Mouse (Mus musculus) common myeloid progenitor, adult 5-6 weeks (primary cell): ENCODE measurements around the gene Ntn4. TPM values are rescaled to one million over a fixed set of nuclear protein-coding genes. Genes with fewer than 3 reads are reported as not detected.

Experiments
- ATAC-seq: replicated peaks from 2 replicates; pipeline ENCODE4 v1.8.0; 2016; ENCODE audit warnings: low read depth, mild to moderate bottlenecking, moderate TSS enrichment, inconsistent platforms; ENCODE audit not compliant: poor library complexity, severe bottlenecking
- total RNA-seq: library from RNA; stranded (forward); fragments of 200-1000, 187-1606 nt; gene quantifications from 2 replicates; pipeline ENCODE4 v1.2.3, GENCODE M21; 2017

Gene Ntn4
- total RNA-seq, 1 experiment from 2014 or later = 4.8 TPM

DNA sequence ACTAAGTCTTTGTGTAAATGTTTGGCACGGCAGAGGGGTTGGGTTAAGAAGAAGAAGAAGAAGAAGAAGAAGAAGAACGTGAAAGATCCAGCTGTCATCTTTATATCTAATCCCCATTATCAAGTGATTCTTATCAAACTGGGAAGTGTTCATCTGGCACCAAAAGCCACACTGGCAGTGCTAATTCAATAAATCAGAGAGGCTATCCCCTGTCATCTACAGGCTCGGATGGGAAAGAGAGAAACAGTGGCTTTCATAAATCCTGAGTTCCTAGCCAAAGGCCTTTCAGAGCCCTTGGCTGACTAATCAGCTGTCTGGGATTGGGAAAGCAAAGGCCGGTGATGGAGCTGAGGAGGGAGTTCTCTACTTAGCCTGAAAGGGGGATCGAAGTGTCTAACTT lies 126.8 kb downstream of the Ntn4 start:
- ATAC-seq = no peak

DNA sequence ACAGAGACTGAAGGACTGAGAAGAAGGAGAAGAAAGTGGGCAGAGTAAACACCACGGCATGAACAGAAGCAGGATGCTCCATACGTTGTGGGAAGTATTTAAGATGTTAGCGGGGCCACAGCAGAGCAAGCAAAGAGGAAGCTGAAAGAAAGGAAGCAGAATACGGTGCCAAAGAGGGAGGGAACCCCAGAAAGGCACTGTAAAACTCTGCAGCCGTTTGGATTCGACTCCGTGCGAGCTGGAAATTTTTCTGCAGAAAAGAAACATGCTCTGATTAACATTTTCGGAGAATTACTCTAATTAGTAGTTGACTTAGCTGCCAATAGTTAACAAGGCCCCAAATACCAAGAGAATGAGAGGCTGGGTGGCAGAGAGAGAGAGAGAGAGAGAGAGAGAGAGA lies 127.7 kb downstream of the Ntn4 start:
- ATAC-seq = peak; percentile 96

DNA sequence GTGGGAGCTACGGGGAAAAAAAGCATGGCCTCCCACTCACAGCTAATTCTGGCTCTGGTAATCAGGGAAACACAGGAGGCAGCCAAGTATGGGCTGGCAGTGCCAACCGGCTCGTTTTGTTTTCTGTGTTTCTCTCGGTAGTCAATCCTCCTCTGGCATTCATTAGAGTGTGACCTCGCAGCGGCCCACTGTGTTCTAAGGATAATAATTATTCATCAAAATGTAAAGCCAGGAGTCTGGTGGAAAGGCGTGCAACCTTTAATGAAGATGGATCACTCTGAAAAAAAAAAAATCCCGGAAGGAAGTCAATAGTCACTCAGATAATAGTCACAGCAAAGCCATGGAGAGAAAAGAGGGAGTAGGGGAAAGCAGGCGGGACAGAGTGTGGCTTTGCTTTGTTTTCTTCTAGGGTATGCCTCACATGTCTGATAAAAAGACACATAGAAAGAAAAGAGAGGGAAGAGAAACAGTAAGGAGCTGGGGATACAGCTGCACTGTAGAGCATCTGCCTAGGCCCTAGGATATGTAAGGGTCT lies 131.5 kb downstream of the Ntn4 start:
- no peak for ATAC-seq

DNA sequence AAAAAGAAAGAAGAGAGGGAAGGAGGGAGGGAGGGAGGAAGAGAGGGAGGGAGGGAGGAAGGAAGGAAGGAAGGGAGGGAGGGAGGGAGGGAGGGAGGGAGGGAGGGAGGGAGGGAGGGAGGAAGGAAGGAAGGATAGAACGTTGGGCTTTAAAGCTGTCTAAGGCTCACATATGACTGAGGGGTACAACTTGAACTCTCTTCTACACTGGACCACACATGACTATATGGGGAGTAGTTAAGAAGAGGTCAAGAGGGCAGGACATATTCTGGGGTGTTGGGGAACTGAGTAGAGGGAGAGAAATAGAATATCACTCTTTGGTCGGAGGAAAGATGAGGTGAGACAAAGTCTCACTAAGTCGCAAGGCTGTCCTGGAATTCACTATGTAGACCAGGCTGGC lies 132.0 kb downstream of the Ntn4 start:
- ATAC-seq = no peak

DNA sequence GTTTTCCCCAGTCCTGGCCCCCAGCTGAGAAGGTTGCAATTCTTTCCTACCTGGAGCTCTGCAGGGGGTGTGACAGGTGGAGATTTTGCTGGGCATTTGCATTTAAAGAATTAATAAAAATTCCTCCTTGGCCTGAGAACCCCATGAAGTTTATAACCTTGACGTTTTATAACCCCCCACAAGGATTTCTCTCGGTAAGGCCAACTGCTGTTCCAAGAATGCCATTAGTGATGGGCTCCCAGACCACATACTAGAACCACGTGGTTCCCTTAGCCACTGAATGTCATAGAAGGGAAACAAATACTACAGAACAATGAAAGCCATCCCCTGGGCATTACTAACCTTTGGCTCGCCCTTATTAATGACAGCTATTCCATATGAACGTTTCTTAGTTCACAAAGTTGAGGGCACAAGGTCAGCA lies 136.3 kb downstream of the Ntn4 start:
- no peak for ATAC-seq

DNA sequence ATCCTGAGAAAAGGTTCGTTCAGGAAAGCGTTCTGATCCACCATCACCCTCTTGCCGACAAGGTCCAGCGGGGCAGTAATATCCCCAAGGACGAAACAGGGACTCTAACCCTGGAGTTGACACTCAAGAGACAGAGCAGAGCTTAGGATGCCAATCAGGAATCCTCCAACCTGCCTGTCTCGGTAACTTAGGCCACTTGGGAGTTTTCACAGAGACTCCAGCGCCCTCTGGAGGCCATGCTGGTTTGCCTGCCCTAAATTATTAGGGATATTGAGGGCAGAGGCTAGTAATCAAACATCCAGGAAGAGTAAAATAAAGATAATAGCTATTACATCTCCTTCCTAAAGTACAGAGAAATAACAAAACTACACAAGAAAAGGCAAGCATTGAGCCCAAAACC lies 136.9 kb downstream of the Ntn4 start:
- peak; percentile 77 for ATAC-seq

DNA sequence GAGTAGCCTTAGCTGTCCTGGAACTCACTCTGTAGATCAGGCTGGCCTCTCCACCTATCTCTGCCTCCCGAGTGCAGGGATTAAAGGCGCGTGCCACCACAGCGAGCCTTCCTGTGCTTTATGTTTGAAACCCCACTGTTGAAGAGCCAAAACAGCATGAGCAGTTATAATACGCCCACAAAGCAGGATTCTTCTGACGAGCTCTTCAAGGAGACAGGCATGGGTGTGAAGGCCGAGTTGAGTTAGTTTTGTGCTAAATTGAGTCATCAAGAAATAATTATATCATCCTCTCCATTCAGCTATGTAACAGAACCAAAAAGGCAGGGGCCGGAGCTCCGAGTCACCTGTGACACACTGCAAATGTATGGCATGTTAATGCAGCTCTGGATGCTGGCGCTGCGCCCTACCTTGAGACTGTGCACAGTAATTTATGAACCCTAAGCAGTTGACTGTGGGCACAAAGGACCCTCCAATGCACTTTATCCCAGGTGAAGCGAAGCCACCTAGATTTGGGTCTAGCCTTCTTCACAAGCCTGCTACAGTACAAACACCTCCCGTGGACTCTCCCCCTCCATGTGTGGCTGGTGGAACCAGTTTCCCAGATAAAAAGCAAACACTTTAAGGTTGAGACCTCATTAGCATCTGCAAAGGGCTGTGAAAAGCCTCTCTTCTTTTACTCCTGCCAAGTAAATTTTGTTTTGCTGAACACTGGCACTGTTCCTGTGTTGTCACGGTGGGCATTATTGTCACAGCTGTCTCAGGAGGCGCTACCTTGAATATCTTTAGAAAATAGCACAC lies 142.9 kb downstream of the Ntn4 start:
- ATAC-seq = no peak

Other genes starting within 250 kb of the Ntn4 start
- gene Lta4h, start 187.3 kb upstream of the Ntn4 start, total RNA-seq = 139 and 195 TPM in 2 replicates
- 0.29 and 1.1 TPM in 2 replicates for gene Hal, start 151.9 kb upstream of the Ntn4 start, total RNA-seq
- gene Amdhd1, start 100.6 kb upstream of the Ntn4 start, total RNA-seq = not detected in 2 replicates
- 0.24 and 0.55 TPM in 2 replicates for gene Ccdc38, start 100.0 kb upstream of the Ntn4 start, total RNA-seq
- gene Snrpf, start 51.0 kb upstream of the Ntn4 start, total RNA-seq = 192 and 266 TPM in 2 replicates
- 0.87 and 1.3 TPM in 2 replicates for gene Usp44, start 190.9 kb downstream of the Ntn4 start, total RNA-seq